Mouse (Mus musculus): ENCODE results near the gene Olfr968. TPM values are rescaled to one million over a fixed set of nuclear protein-coding genes. Genes with fewer than 3 reads are reported as not detected.

Olfr968 gene
- polyA plus RNA-seq (2015; fragmentation: Nextera tagmentation; extraction: Ambion mirVana) = not detected in 2 replicates

DNA sequence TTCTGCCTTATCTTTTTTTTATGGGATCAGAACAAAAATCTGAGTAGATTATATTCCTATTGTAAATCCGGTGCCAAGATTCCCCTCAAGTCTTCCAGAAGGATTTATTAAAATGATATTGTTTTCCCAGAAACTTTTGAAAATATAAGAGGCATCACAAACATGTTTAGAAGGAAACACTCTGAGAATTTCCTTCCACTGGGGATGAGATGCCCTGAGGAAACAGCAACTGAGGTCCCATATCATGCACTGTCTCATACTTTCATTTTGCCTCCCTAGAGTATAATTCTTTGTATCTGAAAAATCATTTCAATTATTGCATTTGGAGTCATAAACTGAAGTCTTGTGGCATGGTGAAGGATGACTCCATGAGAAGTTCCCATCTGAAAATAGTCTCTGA is at the start of gene Olfr968:
Gene Olfr968, minus strand, starts transcription at position 101 of the 400 bp plus-strand sequence.
- no peak within 1 kb of the TSS for H3K4me3 ChIP-seq (ENCODE audit: low read length)
- H3K4me2 ChIP-seq (ENCODE audit: low read length) = no peak within 1 kb of the TSS
- no peaks in the 10 kb centered on the region for H3K4me1 ChIP-seq (ENCODE audit: control insufficient read depth, insufficient read depth, low read depth, low read length)
- no peaks in the 10 kb centered on the region for H3K9me3 ChIP-seq (ENCODE audit: control insufficient read depth, low read length)
- no peaks in the 10 kb centered on the region for H3K27me3 ChIP-seq (replicated peaks; ENCODE audit: control insufficient read depth, insufficient read depth, low read length)
- no peak within 1 kb of the TSS for H3K9ac ChIP-seq (ENCODE audit: low read depth, low read length)
- ATAC-seq = no peak
- 80% methylated on average over 1 of the region's 1 CpGs for WGBS
- no peaks in the 10 kb centered on the region for H3K36me3 ChIP-seq (ENCODE audit: control insufficient read depth, insufficient read depth, low read length)
- no peak within 1 kb of the TSS for H3K27ac ChIP-seq (ENCODE audit: low read depth, low read length)

DNA sequence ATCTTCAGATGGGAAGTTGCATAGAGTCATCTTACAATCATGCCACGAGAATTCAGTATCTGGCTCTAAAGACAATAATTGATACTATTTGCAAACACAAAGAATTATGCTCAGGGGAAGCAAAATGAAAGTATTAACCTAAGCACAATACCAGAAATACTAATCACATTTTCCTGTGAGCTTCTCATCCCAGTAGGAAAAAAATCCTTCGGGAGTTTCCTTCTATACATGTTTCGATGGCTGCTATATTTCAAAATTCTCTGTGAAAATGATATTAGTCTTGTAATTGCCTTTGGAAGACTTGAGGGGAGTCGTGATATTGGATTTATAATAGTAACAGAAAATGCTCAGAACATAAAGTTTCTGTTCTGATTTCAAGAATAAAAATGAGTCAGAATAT is 25.5 kb upstream of the Olfr968 start, which contains the start of gene Olfr970:
Gene Olfr970, plus strand, starts transcription at position 301 of the 400 bp plus-strand sequence.
- H3K4me3 ChIP-seq (ENCODE audit: low read length) = no peak within 1 kb of the TSS
- no peaks in the 10 kb centered on the region for H3K4me1 ChIP-seq (ENCODE audit: control insufficient read depth, insufficient read depth, low read depth, low read length)
- H3K27ac ChIP-seq (ENCODE audit: low read depth, low read length) = no peak within 1 kb of the TSS
- no peak within 1 kb of the TSS for H3K4me2 ChIP-seq (ENCODE audit: low read length)
- peaks cover 3% of the 10 kb centered on the region; the same call in 1 of the 2 replicates for H3K9me3 ChIP-seq (ENCODE audit: control insufficient read depth, low read length)
- no peak for ATAC-seq
- WGBS = 79% methylated on average over 4 of the region's 4 CpGs
- H3K9ac ChIP-seq (ENCODE audit: low read depth, low read length) = no peak within 1 kb of the TSS
- H3K36me3 ChIP-seq (ENCODE audit: control insufficient read depth, insufficient read depth, low read length) = no peaks in the 10 kb centered on the region
- no peaks in the 10 kb centered on the region for H3K27me3 ChIP-seq (replicated peaks; ENCODE audit: control insufficient read depth, insufficient read depth, low read length)

DNA sequence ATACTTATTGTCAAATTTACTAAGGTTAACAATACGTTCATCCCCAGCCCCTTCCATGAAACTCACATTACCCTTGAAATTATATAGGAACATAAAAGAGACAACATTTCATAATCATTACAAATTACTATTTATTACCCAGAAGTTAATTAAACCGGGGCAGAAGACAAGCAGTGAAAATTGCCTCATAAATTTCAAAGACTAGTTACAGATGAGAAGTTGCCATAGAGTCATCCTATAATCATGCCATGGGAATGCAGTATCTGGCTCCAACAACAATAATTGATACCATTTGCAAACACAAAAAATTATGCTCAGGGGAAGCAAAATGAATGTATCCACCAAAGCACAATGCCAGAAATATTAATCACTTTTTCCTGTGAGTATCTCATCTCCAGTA is 7.5 kb upstream of the Olfr968 start, which contains the start of gene Olfr969:
Gene Olfr969, plus strand, starts transcription at position 388 of the 400 bp plus-strand sequence.
- no peak for ATAC-seq
- H3K4me2 ChIP-seq (ENCODE audit: low read length) = no peak within 1 kb of the TSS
- H3K27me3 ChIP-seq (replicated peaks; ENCODE audit: control insufficient read depth, insufficient read depth, low read length) = no peaks in the 10 kb centered on the region

DNA sequence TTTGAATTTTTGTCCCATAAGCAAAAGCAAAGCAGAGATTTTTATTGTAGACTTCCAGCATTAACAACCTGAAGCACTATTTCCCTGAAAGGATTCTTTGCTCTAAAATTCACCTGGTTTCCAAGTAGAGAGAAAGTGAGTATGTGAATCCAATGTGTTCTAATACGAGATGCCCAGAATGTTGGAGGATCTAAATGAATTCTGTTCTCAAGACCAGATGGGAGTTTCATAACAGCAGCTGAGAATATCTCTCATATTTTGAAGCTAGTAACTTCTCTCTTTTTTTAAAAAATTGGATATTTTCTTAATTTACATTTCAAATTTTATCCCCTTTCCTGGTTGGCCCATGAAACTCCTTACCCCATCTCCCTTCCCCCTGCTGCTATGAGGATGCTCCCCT is 36.6 kb downstream of the Olfr968 start:
- Histone ChIP-seq H3K36me3 (ENCODE audit: control insufficient read depth, insufficient read depth, low read length) (no peaks in the 10 kb centered on the region), H3K9ac (ENCODE audit: low read depth, low read length) (no peak overlapping the region), H3K4me3 (ENCODE audit: low read length) (no peak overlapping the region), H3K27ac (ENCODE audit: low read depth, low read length) (no peak overlapping the region), H3K4me2 (ENCODE audit: low read length) (no peak overlapping the region), H3K9me3 (ENCODE audit: control insufficient read depth, low read length) (no peaks in the 10 kb centered on the region), H3K4me1 (ENCODE audit: control insufficient read depth, insufficient read depth, low read depth, low read length) (no peaks in the 10 kb centered on the region), H3K27me3 (replicated peaks; ENCODE audit: control insufficient read depth, insufficient read depth, low read length) (no peaks in the 10 kb centered on the region)
- no peak for ATAC-seq
- 89% methylated on average over 1 of the region's 1 CpGs for WGBS

More for the DNA sequence above, 7.5 kb upstream of the Olfr968 start, which contains the start of gene Olfr969:
- WGBS = 73% methylated on average over 2 of the region's 2 CpGs
- Histone ChIP-seq H3K9ac (ENCODE audit: low read depth, low read length) (no peak within 1 kb of the TSS), H3K4me3 (ENCODE audit: low read length) (no peak within 1 kb of the TSS), H3K36me3 (ENCODE audit: control insufficient read depth, insufficient read depth, low read length) (no peaks in the 10 kb centered on the region), H3K9me3 (ENCODE audit: control insufficient read depth, low read length) (no peaks in the 10 kb centered on the region), H3K27ac (ENCODE audit: low read depth, low read length) (no peak within 1 kb of the TSS), H3K4me1 (ENCODE audit: control insufficient read depth, insufficient read depth, low read depth, low read length) (no peaks in the 10 kb centered on the region)

DNA sequence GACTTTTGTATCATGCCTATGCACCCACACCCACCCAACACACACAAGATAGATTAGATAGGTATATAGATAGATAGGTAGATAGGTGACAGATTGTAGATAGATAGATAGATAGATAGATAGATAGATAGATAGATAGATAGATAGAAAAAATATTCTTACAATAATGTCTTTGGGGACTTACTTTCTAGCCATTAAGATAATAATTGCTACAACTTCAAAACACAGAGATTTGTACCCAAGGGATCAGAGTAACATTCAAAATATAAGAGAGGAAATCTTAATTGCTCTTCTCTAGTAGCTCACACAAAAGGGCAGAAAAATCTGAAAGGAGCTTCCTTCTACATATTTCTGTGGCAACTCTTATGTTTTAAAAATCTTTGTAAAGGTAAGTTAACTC is 37.1 kb downstream of the Olfr968 start, which contains the start of gene Olfr967:
Gene Olfr967, plus strand, starts transcription at position 301 of the 400 bp plus-strand sequence.
- Histone ChIP-seq H3K4me2 (ENCODE audit: low read length) (no peak within 1 kb of the TSS), H3K4me1 (ENCODE audit: control insufficient read depth, insufficient read depth, low read depth, low read length) (no peaks in the 10 kb centered on the region), H3K4me3 (ENCODE audit: low read length) (no peak within 1 kb of the TSS), H3K27ac (ENCODE audit: low read depth, low read length) (no peak within 1 kb of the TSS), H3K36me3 (ENCODE audit: control insufficient read depth, insufficient read depth, low read length) (no peaks in the 10 kb centered on the region), H3K9ac (ENCODE audit: low read depth, low read length) (no peak within 1 kb of the TSS), H3K27me3 (replicated peaks; ENCODE audit: control insufficient read depth, insufficient read depth, low read length) (no peaks in the 10 kb centered on the region), H3K9me3 (ENCODE audit: control insufficient read depth, low read length) (no peaks in the 10 kb centered on the region)
- ATAC-seq = no peak

DNA sequence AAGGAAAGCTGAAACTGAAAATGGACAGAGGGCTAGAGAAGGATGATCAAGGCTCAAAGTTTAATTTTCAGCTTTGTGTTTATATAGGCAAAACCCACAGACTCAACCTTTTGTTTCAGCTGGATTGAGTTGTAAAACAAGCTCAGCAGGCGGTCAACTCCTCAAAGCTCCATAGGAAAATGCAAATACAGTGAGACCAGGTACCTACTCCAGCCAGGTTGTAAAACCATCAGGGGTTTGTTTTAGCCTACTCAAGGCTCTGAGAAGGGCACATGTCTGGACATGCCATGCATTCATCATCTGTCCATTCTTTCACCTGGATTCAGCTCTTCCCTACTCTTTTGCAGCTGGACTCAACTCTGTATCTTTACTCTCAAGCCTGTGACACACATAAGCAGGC is 42.3 kb downstream of the Olfr968 start:
- no peaks in the 10 kb centered on the region for H3K4me1 ChIP-seq (ENCODE audit: control insufficient read depth, insufficient read depth, low read depth, low read length)
- H3K27me3 ChIP-seq (replicated peaks; ENCODE audit: control insufficient read depth, insufficient read depth, low read length) = no peaks in the 10 kb centered on the region
- no peaks in the 10 kb centered on the region for H3K36me3 ChIP-seq (ENCODE audit: control insufficient read depth, insufficient read depth, low read length)
- WGBS = 96% methylated on average over 1 of the region's 1 CpGs
- ATAC-seq = no peak
- H3K9ac ChIP-seq (ENCODE audit: low read depth, low read length) = no peak overlapping the region
- no peak overlapping the region for H3K4me3 ChIP-seq (ENCODE audit: low read length)
- H3K4me2 ChIP-seq (ENCODE audit: low read length) = no peak overlapping the region
- no peak overlapping the region for H3K27ac ChIP-seq (ENCODE audit: low read depth, low read length)
- no peaks in the 10 kb centered on the region for H3K9me3 ChIP-seq (ENCODE audit: control insufficient read depth, low read length)

DNA sequence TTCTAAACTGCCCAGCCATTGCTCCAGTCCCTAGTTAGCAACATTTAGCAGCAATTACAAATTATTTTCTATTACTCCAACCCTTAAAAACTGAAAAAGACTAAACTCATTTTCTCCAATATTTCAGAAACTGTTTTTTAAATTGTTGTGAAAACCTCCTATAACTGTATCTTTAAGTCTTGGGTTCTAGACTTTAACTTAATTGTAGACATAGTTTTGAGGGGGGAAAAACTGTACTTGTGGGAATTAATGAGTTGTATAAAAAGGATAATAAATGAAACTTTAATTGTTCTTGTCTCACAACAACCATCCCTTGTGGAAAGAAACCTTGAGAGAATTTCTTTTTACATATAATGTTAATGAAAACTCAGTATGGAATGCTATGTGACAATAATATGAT is 52.4 kb downstream of the Olfr968 start, which contains the start of gene Olfr150:
Gene Olfr150, plus strand, starts transcription at position 301 of the 400 bp plus-strand sequence.
- no peaks in the 10 kb centered on the region for H3K4me1 ChIP-seq (ENCODE audit: control insufficient read depth, insufficient read depth, low read depth, low read length)
- H3K9me3 ChIP-seq (ENCODE audit: control insufficient read depth, low read length) = no peaks in the 10 kb centered on the region
- no peak within 1 kb of the TSS for H3K4me3 ChIP-seq (ENCODE audit: low read length)
- no peak within 1 kb of the TSS for H3K4me2 ChIP-seq (ENCODE audit: low read length)
- H3K27me3 ChIP-seq (replicated peaks; ENCODE audit: control insufficient read depth, insufficient read depth, low read length) = no peaks in the 10 kb centered on the region
- no peak within 1 kb of the TSS for H3K27ac ChIP-seq (ENCODE audit: low read depth, low read length)
- no peak within 1 kb of the TSS for H3K9ac ChIP-seq (ENCODE audit: low read depth, low read length)
- ATAC-seq = no peak
- no peaks in the 10 kb centered on the region for H3K36me3 ChIP-seq (ENCODE audit: control insufficient read depth, insufficient read depth, low read length)

Other genes starting within 250 kb of the Olfr968 start
- not detected in 2 replicates for gene Olfr958, start 229.2 kb downstream of the Olfr968 start, polyA plus RNA-seq (2015; fragmentation: Nextera tagmentation; extraction: Ambion mirVana)
- gene Olfr959, start 207.7 kb downstream of the Olfr968 start, polyA plus RNA-seq (2015; fragmentation: Nextera tagmentation; extraction: Ambion mirVana) = not detected in 2 replicates
- 218 and 230 TPM in 2 replicates for gene AW551984, start 178.8 kb downstream of the Olfr968 start, polyA plus RNA-seq (2015; fragmentation: Nextera tagmentation; extraction: Ambion mirVana)
- not detected in 2 replicates for gene Olfr148, start 172.6 kb downstream of the Olfr968 start, polyA plus RNA-seq (2015; fragmentation: Nextera tagmentation; extraction: Ambion mirVana)
- gene Olfr960, start 161.9 kb downstream of the Olfr968 start, polyA plus RNA-seq (2015; fragmentation: Nextera tagmentation; extraction: Ambion mirVana) = not detected in 2 replicates
- not detected in 2 replicates for gene Olfr961, start 138.2 kb downstream of the Olfr968 start, polyA plus RNA-seq (2015; fragmentation: Nextera tagmentation; extraction: Ambion mirVana)
- gene Olfr963, start 116.0 kb downstream of the Olfr968 start, polyA plus RNA-seq (2015; fragmentation: Nextera tagmentation; extraction: Ambion mirVana) = not detected in 2 replicates
- gene Olfr149, start 76.1 kb downstream of the Olfr968 start, polyA plus RNA-seq (2015; fragmentation: Nextera tagmentation; extraction: Ambion mirVana) = not detected in 2 replicates
- not detected in 2 replicates for gene Olfr965, start 71.9 kb downstream of the Olfr968 start, polyA plus RNA-seq (2015; fragmentation: Nextera tagmentation; extraction: Ambion mirVana)
- not detected in 2 replicates for gene Olfr150, start 52.3 kb downstream of the Olfr968 start, polyA plus RNA-seq (2015; fragmentation: Nextera tagmentation; extraction: Ambion mirVana)
- gene Olfr967, start 37.0 kb downstream of the Olfr968 start, polyA plus RNA-seq (2015; fragmentation: Nextera tagmentation; extraction: Ambion mirVana) = not detected in 2 replicates
- not detected in 2 replicates for gene Olfr969, start 7.7 kb upstream of the Olfr968 start, polyA plus RNA-seq (2015; fragmentation: Nextera tagmentation; extraction: Ambion mirVana)
- gene Olfr970, start 25.6 kb upstream of the Olfr968 start, polyA plus RNA-seq (2015; fragmentation: Nextera tagmentation; extraction: Ambion mirVana) = not detected in 2 replicates
- not detected in 2 replicates for gene Olfr971, start 53.6 kb upstream of the Olfr968 start, polyA plus RNA-seq (2015; fragmentation: Nextera tagmentation; extraction: Ambion mirVana)
- not detected in 2 replicates for gene Olfr972, start 83.2 kb upstream of the Olfr968 start, polyA plus RNA-seq (2015; fragmentation: Nextera tagmentation; extraction: Ambion mirVana)
- not detected in 2 replicates for gene Olfr229, start 124.1 kb upstream of the Olfr968 start, polyA plus RNA-seq (2015; fragmentation: Nextera tagmentation; extraction: Ambion mirVana)
- not detected in 2 replicates for gene Olfr974, start 154.2 kb upstream of the Olfr968 start, polyA plus RNA-seq (2015; fragmentation: Nextera tagmentation; extraction: Ambion mirVana)
- gene Olfr975, start 168.8 kb upstream of the Olfr968 start, polyA plus RNA-seq (2015; fragmentation: Nextera tagmentation; extraction: Ambion mirVana) = 0.05 TPM in 1 of 2 replicates, not detected in the other
- not detected in 2 replicates for gene Olfr976, start 177.9 kb upstream of the Olfr968 start, polyA plus RNA-seq (2015; fragmentation: Nextera tagmentation; extraction: Ambion mirVana)
- gene Olfr978, start 208.9 kb upstream of the Olfr968 start, polyA plus RNA-seq (2015; fragmentation: Nextera tagmentation; extraction: Ambion mirVana) = not detected in 2 replicates
- not detected in 2 replicates for gene Olfr979, start 220.2 kb upstream of the Olfr968 start, polyA plus RNA-seq (2015; fragmentation: Nextera tagmentation; extraction: Ambion mirVana)
- gene Olfr980, start 226.3 kb upstream of the Olfr968 start, polyA plus RNA-seq (2015; fragmentation: Nextera tagmentation; extraction: Ambion mirVana) = not detected in 2 replicates
- gene Olfr981, start 238.2 kb upstream of the Olfr968 start, polyA plus RNA-seq (2015; fragmentation: Nextera tagmentation; extraction: Ambion mirVana) = not detected in 2 replicates

All from hindbrain, embryonic 16.5 days (tissue).